Mouse (Mus musculus): ENCODE data around the gene Fam47e.

- TF ChIP-seq CTCF (IDR thresholded peaks at IDR 0.05; ENCODE audit: insufficient read depth, low read length): no peak
- no peak for TF ChIP-seq POLR2A (IDR thresholded peaks at IDR 0.05; ENCODE audit: borderline replicate concordance, extremely low read depth, low read depth, low read length)
These were observed 48.1 kb upstream of the Fam47e start, which contains the start of gene Scarb2 for GRCm38 (mm10) chr5:92506733-92507132.
